Mouse (Mus musculus): Measurements from ENCODE around the gene Tmcc2.

Tmcc2 gene

DNA sequence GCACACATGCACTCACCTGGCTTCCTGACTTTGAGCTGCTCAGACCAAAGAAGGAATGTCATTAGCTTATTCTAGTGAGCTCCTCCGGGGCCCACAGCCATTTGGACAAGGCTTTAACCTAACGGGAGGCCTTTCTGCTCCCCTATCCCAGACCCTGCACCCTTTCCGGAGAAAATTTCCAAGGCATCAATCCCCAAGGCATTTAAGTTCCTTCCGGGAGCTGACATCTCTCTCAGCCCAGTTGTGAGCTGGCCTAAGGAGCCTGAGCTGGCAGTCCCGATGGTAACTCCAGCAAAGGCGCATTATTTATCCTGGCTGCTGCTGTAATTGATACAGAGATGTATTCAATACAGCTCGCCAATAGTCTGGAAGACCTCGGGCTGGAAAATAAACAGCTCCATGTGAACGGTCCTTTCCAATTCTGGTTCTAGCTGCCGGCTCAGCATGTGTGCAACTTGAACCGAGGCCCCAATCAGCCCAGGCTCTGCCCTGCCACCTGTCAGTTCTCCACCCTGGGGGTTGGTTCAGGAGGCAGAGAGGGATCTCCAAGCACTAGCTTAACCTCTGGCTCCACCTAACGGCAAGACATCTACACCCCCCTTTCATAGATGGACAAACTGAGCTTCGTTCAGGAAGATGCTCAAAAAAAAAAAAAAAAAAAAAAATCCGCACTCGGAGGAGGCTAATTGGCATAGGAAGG, 1.0 kb downstream of the Tmcc2 start:
- peak; percentile 97 for DNase-seq

GRCm38 (mm10) chr1:132388813-132389803, 2.0 kb downstream of the Tmcc2 start:
- DNase-seq: peak; percentile 42

- peak; percentile 75 for DNase-seq
Observed at GRCm38 (mm10) chr1:132387943-132388342, 3.1 kb downstream of the Tmcc2 start.

DNA sequence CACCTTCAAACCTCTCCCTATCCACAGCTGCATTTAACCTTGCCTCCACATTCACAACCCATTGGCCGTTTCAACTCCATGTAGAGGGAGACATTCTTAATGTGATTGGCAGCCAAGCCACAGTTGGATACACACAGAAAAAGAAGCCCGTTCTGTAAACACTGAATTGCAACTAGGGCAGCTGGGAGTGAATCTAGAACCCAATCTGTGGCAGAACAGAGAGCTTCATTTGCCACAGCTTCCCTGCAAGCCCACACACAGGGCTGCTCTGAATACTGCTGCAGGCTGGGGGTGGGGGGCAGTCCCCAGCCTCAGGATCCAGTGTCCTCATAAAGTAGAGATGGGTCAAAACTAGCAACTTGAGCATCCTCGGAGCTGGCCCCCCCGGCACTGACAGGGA, 4.8 kb downstream of the Tmcc2 start:
- peak; percentile 47 for DNase-seq

DNA sequence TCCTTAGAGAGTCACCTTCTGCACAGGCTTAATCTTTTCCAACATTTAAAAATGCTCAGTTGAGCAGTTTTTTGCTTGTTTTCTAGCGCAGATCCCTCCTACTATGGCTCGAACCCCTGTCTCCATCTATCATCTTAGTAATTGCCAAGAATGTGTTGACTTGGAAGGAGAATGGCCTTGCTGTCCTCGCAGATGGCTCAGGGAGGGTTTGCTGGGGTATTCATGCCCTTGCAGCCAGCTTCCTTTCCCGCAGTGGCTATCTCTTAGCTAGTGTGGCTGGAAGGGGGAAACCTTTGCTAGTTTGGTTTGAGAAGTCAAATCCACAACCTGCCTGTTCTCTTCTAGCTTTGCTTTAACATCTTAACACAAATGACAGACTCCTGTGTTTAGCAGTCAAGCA, 5.4 kb downstream of the Tmcc2 start:
- peak; percentile 46 for DNase-seq

DNA sequence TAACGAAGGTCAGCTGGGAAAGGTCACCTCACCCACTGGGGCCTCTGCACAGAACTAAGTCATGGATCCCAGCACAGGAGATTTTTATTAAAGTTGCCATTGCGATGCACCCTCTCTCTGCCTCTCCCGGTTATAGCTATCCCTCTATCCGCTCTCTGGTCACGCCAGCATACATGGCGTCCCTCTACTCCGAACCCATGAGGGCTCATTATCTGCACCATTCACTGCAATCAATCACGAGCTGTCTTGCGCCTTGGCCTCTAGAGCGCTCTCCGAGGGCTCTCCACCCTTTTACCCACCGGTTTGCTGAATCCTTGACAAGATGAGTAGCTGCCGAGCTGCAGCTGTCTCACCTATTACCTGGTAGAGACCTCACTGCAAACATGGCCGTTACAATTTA, 5.8 kb downstream of the Tmcc2 start:
- DNase-seq: peak; percentile 36

- peak; percentile 63 for DNase-seq
Observed at GRCm38 (mm10) chr1:132384001-132384554, 7.0 kb downstream of the Tmcc2 start.

GRCm38 (mm10) chr1:132381929-132382328, 9.2 kb downstream of the Tmcc2 start:
- peak; percentile 80 for DNase-seq

DNA sequence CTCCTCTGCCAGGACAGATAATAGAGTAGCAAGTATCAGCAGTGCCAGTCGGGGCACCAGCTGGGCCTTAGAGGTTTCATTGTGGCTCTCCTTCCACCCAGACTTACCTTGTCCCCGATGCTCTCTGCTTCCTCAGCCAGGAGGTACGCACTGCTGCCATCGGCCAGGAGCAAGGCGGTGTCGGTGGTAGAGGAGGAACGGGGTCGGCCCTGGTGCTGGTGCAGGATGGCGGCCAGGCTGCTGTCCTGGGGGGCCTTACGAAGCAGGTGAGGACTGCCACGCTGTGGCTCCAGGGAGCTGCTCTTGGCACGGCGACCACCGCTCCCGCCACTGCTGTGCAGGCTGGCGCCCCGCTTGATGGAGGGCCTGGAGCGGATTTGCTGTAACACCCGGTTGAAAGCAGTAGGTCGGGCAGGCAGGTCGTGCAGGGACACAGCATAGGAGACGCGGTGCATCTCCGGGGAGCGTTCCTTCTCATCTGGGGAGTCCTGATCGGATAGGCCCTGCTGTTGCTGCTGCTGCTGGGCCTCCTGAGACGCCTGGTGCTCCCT, 10.5 kb downstream of the Tmcc2 start:
- peak; percentile 56 for DNase-seq

- no peak for DNase-seq
Observed at GRCm38 (mm10) chr1:132377811-132378210, 13.3 kb downstream of the Tmcc2 start.

DNA sequence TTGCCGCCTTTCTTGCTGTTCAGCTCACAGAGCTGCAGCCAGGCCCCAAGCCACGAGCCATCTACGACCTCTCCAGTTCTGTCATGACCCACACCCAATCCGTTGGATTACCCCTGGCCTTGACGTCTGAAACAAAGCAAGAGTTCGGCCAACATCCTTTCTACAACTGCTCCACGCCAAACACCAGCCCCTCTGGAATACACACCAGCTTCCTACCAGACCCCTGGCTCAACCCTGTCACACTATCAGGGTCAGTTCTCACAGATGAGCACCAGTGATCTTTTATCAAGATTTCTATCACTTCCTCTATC, 14.1 kb downstream of the Tmcc2 start:
- DNase-seq: no peak

- DNase-seq: peak; percentile 44
Observed at GRCm38 (mm10) chr1:132376211-132377054, 14.6 kb downstream of the Tmcc2 start.

DNA sequence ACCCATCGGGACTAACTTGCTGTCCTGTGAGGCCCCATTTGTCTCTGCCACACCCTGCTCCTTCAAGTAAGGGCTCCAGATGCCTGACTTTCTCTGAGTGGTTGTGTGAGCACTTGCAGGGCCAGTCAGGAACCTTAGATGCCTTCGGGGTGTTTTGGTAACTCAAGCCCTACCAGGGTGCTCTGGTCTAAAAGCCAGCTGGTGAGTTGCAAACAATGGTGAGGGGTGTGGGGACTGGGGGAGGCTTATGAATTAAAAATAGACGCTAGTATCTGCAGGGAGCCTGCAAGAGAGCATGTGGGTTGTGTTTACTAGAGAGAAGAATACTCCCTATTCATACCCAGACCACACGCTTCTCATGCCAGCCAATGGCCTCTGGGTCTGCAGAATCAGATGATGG, 15.8 kb downstream of the Tmcc2 start:
- peak; percentile 52 for DNase-seq

- DNase-seq: no peak
Observed at GRCm38 (mm10) chr1:132374873-132375244, 16.2 kb downstream of the Tmcc2 start.

GRCm38 (mm10) chr1:132374140-132374872, 16.8 kb downstream of the Tmcc2 start:
- peak; percentile 64 for DNase-seq

GRCm38 (mm10) chr1:132372896-132373534, 18.1 kb downstream of the Tmcc2 start:
- DNase-seq: peak; percentile 41

GRCm38 (mm10) chr1:132372354-132372753, 18.7 kb downstream of the Tmcc2 start:
- DNase-seq: no peak

GRCm38 (mm10) chr1:132371298-132372081, 19.6 kb downstream of the Tmcc2 start:
- DNase-seq: no peak

DNA sequence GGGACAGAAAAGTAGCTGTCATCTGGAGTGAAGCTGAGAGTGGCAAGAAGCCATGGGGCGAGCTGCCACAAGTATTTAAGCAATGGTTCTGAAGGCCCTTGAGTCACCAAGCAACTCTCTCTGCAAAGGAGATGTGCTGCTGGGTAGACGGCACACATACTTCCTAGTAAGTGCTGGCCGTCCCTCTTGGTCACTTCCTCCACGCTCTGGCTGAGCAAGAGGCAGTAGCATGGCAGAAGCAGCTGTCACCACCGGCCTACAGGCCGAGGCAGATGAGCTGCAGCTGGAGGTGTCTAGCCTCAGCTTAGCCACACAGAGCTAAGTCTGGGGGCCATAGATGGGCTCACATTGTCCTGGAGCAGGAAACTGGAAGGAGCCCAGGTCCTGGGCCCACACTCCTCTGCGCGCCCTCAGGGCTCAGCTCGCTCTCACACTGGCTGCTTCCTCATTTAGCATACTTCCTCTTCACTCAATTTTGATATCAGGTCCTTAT, 20.4 kb downstream of the Tmcc2 start:
- peak; percentile 36 for DNase-seq

All from cerebellum, adult 9-11 months (tissue).